Mouse (Mus musculus) left cerebral cortex, postnatal 10 days (tissue): ENCODE data around the gene Olfr969. TPM values are rescaled to one million over a fixed set of nuclear protein-coding genes. Genes with fewer than 3 reads are reported as not detected.
"Not testable (repeated sequence)": the region's sequence is repeated elsewhere in the genome, so short reads cannot be mapped to it uniquely, and the experiment has no call there.

Experiments used
- DNase-seq, 2 experiments: peaks; one replicate each; pipeline ENCODE4 v3.0.0; 2021 to 2022; ENCODE audit warnings: low spot score in 2 of 2, mixed read lengths in 1 of 2; ENCODE audit errors: extremely low spot score in 1 of 2
- intact Hi-C: fragments of 180-260 bp; cut with DNase I; formaldehyde crosslinking; loops from one replicate; pipeline ENCODE4 v1.15.1; 2025
- total RNA-seq, 2 experiments: library from RNA; stranded (reverse); gene quantifications; 2 replicates each; pipeline ENCODE4 v1.2.3; 2021

Gene Olfr969
- not detected for total RNA-seq

- DNase-seq = no peak
- intact Hi-C loops = no loop called here
Observed at GRCm38 (mm10) chr9:39790558-39790957, at the start of gene Olfr969. Gene Olfr969, plus strand, starts transcription at chr9:39790945.

GRCm38 (mm10) chr9:39745949-39746348 lies 44.8 kb upstream of the Olfr969 start, which contains the start of gene Olfr967:
Gene Olfr967, plus strand, starts transcription at chr9:39746249.
- no peak for DNase-seq
- intact Hi-C loops = no loop called here

- peak in 1 of 2 experiments; percentile 19 for DNase-seq
- intact Hi-C loops = no loop called here
Observed at GRCm38 (mm10) chr9:39746428-39746827, 44.3 kb upstream of the Olfr969 start.

- intact Hi-C loops = no loop called here
- no peak for DNase-seq
Observed at GRCm38 (mm10) chr9:39783153-39783552, 7.6 kb upstream of the Olfr969 start, which contains the start of gene Olfr968. Gene Olfr968, minus strand, starts transcription at chr9:39783253.

GRCm38 (mm10) chr9:39808560-39808959 lies 17.8 kb downstream of the Olfr969 start, which contains the start of gene Olfr970:
Gene Olfr970, plus strand, starts transcription at chr9:39808860.
- DNase-seq = no peak
- intact Hi-C loops = no loop called here

- intact Hi-C loops, DNase-seq: not testable (repeated sequence)
Observed at GRCm38 (mm10) chr9:39836576-39836975, 45.8 kb downstream of the Olfr969 start, which contains the start of gene Olfr971. Gene Olfr971, plus strand, starts transcription at chr9:39836876.

Other genes with a start within 250 kb of the Olfr969 start
- not detected for gene Olfr958, start 236.9 kb upstream of the Olfr969 start, total RNA-seq
- not detected for gene Olfr959, start 215.4 kb upstream of the Olfr969 start, total RNA-seq
- 10 to 100 TPM; 21.0 to 26.1 TPM for gene AW551984, start 186.5 kb upstream of the Olfr969 start, total RNA-seq
- not detected for gene Olfr148, start 180.3 kb upstream of the Olfr969 start, total RNA-seq
- not detected for gene Olfr960, start 169.6 kb upstream of the Olfr969 start, total RNA-seq
- gene Olfr961, start 145.9 kb upstream of the Olfr969 start, total RNA-seq = not detected
- not detected for gene Olfr963, start 123.7 kb upstream of the Olfr969 start, total RNA-seq
- not detected for gene Olfr149, start 83.8 kb upstream of the Olfr969 start, total RNA-seq
- not detected for gene Olfr965, start 79.6 kb upstream of the Olfr969 start, total RNA-seq
- gene Olfr150, start 60.0 kb upstream of the Olfr969 start, total RNA-seq = not detected
- not detected for gene Olfr967, start 44.7 kb upstream of the Olfr969 start, total RNA-seq
- gene Olfr968, start 7.7 kb upstream of the Olfr969 start, total RNA-seq = not detected
- gene Olfr970, start 17.9 kb downstream of the Olfr969 start, total RNA-seq = not detected
- not detected for gene Olfr971, start 45.9 kb downstream of the Olfr969 start, total RNA-seq
- gene Olfr972, start 75.5 kb downstream of the Olfr969 start, total RNA-seq = not detected
- not detected for gene Olfr229, start 116.4 kb downstream of the Olfr969 start, total RNA-seq
- not detected for gene Olfr974, start 146.6 kb downstream of the Olfr969 start, total RNA-seq
- gene Olfr975, start 161.1 kb downstream of the Olfr969 start, total RNA-seq = not detected
- not detected for gene Olfr976, start 170.2 kb downstream of the Olfr969 start, total RNA-seq
- gene Olfr978, start 201.2 kb downstream of the Olfr969 start, total RNA-seq = not detected
- not detected for gene Olfr979, start 212.5 kb downstream of the Olfr969 start, total RNA-seq
- gene Olfr980, start 218.6 kb downstream of the Olfr969 start, total RNA-seq = not detected
- gene Olfr981, start 230.5 kb downstream of the Olfr969 start, total RNA-seq = not detected